Mouse (Mus musculus) erythroid progenitor cell, adult 5-6 weeks (primary cell): ENCODE data around the gene Saysd1. TPM values are rescaled to one million over a fixed set of nuclear protein-coding genes. Genes with fewer than 3 reads are reported as not detected.
"Not testable (repeated sequence)": the region's sequence is repeated elsewhere in the genome, so short reads cannot be mapped to it uniquely, and the experiment has no call there.

Source experiments
- ATAC-seq: replicated peaks from 2 replicates; pipeline ENCODE4 v1.8.0; 2016; ENCODE audit warnings: moderate number of reproducible peaks, mild to moderate bottlenecking, moderate TSS enrichment, inconsistent platforms; ENCODE audit not compliant: poor library complexity, low FRiP score, severe bottlenecking
- total RNA-seq, 2 experiments: library from RNA; stranded (forward) in 1 of 2; stranded (reverse) in 1 of 2; fragments of 150-400 nt in 1 of 2; fragments of 186-747, 209-891 nt in 1 of 2; gene quantifications; 2 replicates each; pipeline versions ENCODE4 v1.2.3 to v1.2.4; 2015 to 2017; ENCODE audit warnings: low replicate concordance in 2 of 2

The Saysd1 gene
- total RNA-seq, 2 experiments from 2014 or later = 0.42 TPM; not detected in 1

DNA sequence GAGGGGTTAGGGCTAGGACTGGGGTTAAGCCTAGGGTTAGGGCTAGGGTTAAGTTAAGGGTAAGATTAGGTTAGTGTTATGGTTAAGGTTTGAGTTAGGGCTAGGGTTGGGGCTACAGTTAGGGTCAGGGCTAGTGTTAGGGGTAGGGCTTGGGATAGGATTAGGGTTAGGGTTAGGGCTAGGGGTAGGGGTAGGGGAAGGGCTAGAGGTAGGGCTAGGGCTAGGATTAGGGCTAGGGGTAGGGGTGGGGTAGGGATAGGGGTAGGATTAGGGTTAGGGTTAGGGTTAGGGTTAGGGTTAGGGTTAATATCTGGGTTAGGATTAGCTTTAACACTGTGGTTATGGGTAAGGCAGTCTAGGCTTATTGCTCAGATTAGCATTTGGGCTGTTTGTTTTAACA lies 73.6 kb downstream of the Saysd1 start:
- ATAC-seq = no peak

DNA sequence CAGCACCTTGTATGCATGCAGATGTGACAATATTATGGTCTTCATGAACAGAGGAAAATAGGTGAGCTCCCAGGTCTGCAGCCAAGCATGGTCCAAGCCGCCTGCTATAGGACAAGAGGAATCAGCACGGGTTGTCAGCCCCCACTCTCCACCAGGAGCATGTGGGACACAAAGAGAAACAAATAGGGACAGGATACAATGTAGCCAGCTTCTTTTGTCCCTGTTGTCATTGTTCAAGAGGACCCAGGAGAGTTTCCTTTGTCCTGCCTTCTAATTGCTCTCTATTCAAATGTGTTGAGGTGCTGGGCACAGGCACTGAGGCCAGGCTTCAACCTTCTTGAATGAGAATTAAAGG lies 89.9 kb downstream of the Saysd1 start:
- ATAC-seq = no peak

DNA sequence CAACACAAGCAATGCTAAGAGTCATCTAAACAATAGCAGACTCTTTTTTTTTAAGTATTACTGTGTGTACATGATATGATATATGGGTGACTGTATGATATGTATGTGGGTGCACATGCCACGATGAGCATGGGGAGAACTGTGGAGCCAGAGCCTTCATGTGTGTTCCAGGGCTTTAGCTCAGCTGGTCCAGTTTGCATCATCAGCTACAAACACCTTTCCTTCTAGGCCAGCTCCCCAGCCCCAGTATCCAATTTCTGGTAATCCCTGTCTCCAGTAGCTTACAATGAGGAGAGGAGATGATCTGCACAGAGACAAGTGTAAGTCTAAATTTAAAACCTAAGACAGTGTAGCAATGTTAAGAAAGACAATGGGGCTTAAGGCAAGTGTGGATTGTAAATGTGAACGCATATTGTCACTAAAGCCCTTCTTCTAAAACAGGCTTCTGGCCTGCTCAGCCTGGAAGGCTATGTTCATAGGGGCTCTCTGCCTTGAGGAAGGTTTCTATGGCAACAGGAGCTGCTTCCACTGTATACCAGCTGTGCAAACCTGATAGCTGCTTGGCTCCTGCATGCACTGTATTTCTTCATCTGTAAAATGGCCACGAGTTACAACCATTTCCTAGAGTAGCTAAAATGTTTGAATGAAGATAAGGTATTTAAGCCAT lies 90.4 kb downstream of the Saysd1 start:
- ATAC-seq = no peak

DNA sequence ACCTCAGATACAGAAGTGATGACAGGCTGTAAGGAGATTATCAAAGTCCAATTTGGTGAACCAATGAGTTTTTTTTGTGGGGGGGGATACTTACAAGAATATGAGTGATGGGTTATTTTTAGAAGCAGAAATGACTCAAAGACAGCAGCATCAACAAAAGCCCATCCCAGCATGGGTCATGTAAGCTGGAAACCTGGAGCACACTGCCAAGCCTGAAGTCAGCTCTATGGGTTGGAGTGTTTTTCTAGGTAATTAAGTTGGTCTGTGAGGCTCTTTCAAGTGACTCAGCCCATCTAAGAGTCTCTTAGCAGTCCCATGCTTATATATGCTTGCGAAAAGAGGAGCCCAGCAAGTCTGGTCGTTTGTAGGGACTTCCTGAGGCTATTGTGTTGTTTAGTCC lies 91.0 kb downstream of the Saysd1 start:
- no peak for ATAC-seq

- ATAC-seq = no peak
These were observed 94.3 kb downstream of the Saysd1 start for GRCm38 (mm10) chr14:20044036-20044435.

- ATAC-seq = no peak
These were observed 96.5 kb downstream of the Saysd1 start for GRCm38 (mm10) chr14:20041836-20042235.

DNA sequence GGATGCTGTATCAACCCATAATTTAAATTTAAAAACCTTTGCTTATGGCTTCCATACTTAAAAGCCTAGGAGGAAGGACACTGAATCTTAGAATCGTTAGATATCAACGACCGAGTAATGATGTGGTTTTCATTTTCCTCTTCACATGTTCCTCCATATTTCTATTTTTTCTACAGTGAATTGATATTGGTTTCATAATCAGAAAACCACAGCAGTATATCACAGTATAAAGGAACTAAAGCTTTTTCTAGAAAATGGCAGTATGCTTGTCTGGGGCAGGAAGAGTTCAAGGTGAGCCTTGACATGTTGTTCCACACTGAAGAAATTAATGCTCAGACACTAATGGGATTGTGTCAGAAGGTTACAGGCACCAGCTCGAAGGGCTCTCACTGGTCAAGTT lies 97.4 kb downstream of the Saysd1 start:
- ATAC-seq = no peak

GRCm38 (mm10) chr14:20039795-20040194 lies 98.5 kb downstream of the Saysd1 start:
- ATAC-seq = no peak

DNA sequence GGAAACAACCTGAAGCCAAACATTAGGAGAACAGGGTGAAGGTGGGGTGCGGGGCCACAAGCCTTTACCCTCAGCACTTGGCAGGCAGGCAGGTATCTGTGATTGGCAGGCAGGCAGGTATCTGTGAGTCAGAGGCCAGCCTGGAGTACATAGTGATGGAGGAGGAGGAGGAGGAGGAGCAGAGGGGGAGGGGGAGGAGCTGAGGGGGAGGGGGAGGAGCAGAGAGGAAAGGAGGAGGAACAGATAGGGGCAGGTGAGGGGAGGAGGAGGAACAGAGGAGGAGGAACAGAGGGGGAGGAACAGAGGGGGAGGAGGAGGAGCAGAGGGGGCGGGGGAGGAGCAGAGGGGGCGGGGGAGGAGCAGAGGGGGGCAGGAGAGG lies 105.6 kb downstream of the Saysd1 start:
- ATAC-seq = no peak

DNA sequence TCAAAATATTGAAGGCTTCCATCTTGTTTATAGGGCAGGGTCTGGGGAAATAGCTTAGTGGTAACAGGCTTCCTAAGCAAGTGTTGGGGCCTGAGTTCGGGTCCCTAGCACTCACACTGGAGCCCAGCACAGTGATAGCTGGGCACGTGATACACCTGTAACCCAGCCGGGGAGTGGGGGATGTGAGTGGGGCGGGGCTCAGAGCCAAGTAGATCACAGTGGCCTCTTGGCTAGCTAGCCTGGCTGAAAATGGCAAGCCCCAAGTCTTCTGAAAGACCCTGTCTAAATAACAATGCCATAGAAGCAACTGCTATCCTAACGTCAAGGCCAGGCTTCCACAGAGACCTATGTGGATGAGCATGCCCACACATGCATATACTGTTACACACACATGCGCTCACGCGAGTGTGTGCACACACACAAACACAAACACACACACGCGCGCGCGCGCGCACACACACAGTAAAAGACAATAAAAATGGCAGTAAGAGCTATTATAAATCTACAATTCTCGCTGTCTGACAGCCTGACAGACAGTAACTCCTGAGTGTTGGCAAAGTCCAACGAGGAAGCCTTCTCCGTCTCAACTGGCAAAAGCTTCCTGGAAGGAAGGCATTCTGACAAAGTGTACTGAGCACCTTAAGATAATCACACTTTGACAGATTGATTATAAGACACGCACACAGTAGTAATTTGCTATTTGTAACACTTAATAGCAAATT lies 106.2 kb downstream of the Saysd1 start:
- no peak for ATAC-seq

- ATAC-seq = no peak
These were observed 108.7 kb downstream of the Saysd1 start for GRCm38 (mm10) chr14:20029606-20030005.

DNA sequence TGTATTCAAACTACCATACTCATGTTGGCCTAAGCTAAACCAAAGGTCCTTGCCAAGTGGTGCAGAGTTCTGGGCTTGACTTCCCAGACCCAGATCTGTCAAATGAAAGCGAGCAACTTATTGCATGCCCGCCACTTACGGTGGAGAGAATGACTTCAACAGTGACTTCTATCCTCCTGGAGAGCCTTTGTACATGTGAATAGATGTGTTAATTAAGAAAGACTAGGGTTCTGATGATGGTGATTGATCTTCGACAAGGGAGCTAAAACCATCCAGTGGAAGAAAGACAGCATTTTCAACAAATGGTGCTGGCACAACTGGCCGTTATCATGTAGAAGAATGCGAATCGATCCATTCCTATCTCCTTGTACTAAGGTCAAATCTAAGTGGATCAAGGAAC lies 110.9 kb downstream of the Saysd1 start:
- ATAC-seq = not testable (repeated sequence)

Other genes with a start within 250 kb of the Saysd1 start
- 18.4 and 21.4 TPM in 2 replicates for gene Gng2, start 160.9 kb downstream of the Saysd1 start, total RNA-seq (2015; ENCODE audit: low replicate concordance)
- gene Gng2, start 160.9 kb downstream of the Saysd1 start, total RNA-seq (2017; ENCODE audit: low replicate concordance) = 4.6 and 6.6 TPM in 2 replicates
- gene Kcnk5, start 43.3 kb upstream of the Saysd1 start, total RNA-seq (2015; ENCODE audit: low replicate concordance) = 2.2 and 3.4 TPM in 2 replicates
- gene Kcnk5, start 43.3 kb upstream of the Saysd1 start, total RNA-seq (2017; ENCODE audit: low replicate concordance) = 2.4 and 3.6 TPM in 2 replicates
- not detected in 2 replicates for gene Kcnk16, start 130.7 kb upstream of the Saysd1 start, total RNA-seq (2015; ENCODE audit: low replicate concordance)
- not detected in 2 replicates for gene Kcnk16, start 130.7 kb upstream of the Saysd1 start, total RNA-seq (2017; ENCODE audit: low replicate concordance)
- gene Nudt13, start 156.2 kb upstream of the Saysd1 start, total RNA-seq (2015; ENCODE audit: low replicate concordance) = 1.8 and 5.0 TPM in 2 replicates
- 3.9 and 15.0 TPM in 2 replicates for gene Nudt13, start 156.2 kb upstream of the Saysd1 start, total RNA-seq (2017; ENCODE audit: low replicate concordance)
- 13.7 and 15.1 TPM in 2 replicates for gene Ecd, start 209.6 kb upstream of the Saysd1 start, total RNA-seq (2015; ENCODE audit: low replicate concordance)
- gene Ecd, start 209.6 kb upstream of the Saysd1 start, total RNA-seq (2017; ENCODE audit: low replicate concordance) = 13.1 and 23.3 TPM in 2 replicates
- 13.4 and 27.4 TPM in 2 replicates for gene Fam149b, start 209.6 kb upstream of the Saysd1 start, total RNA-seq (2015; ENCODE audit: low replicate concordance)
- gene Fam149b, start 209.6 kb upstream of the Saysd1 start, total RNA-seq (2017; ENCODE audit: low replicate concordance) = 17.8 and 24.6 TPM in 2 replicates